Mouse (Mus musculus): ENCODE measurements around the gene Plxnd1. TPM values are rescaled to one million over a fixed set of nuclear protein-coding genes. Genes with fewer than 3 reads are reported as not detected.

Gene Plxnd1
- 10 to 100 TPM; 65.6 to 80.3 TPM for total RNA-seq (2021)
- long read RNA-seq, experiment 1, full-length matches to known transcripts: 11 of 30 reads
- long read RNA-seq, experiment 1, partial matches to known transcripts: 13 of 30 reads
- long read RNA-seq, experiment 1, other reads (novel, unspliced or antisense): 6 of 30 reads
- long read RNA-seq, experiment 2, full-length matches to known transcripts: 9 of 30 reads
- long read RNA-seq, experiment 2, partial matches to known transcripts: 10 of 30 reads
- long read RNA-seq, experiment 2, other reads (novel, unspliced or antisense): 11 of 30 reads

GRCm38 (mm10) chr6:115994877-115995520 lies at the start of gene Plxnd1:
Gene Plxnd1 (minus strand): TSS chr6:115995005.
- intact Hi-C loops (cut with DNase I; ENCODE audit: low total_unique reads): no loop called here
- DNase-seq: peak; percentile 93

- intact Hi-C loops (cut with DNase I; ENCODE audit: low total_unique reads): no loop called here
Measured at GRCm38 (mm10) chr6:116044039-116044438, 49.2 kb upstream of the Plxnd1 start.

GRCm38 (mm10) chr6:116038222-116038621 lies 43.4 kb upstream of the Plxnd1 start:
- DNase-seq: no peak
- intact Hi-C loops (cut with DNase I; ENCODE audit: low total_unique reads): no loop called here

More at GRCm38 (mm10) chr6:116044039-116044438, 49.2 kb upstream of the Plxnd1 start:
- no peak for DNase-seq

- intact Hi-C loops (cut with DNase I; ENCODE audit: low total_unique reads): no loop called here
- no peak for DNase-seq
Measured at GRCm38 (mm10) chr6:116037281-116037831, 42.6 kb upstream of the Plxnd1 start.

- intact Hi-C loops (cut with DNase I; ENCODE audit: low total_unique reads): no loop called here
- no peak for DNase-seq
Measured at GRCm38 (mm10) chr6:116036555-116036954, 41.8 kb upstream of the Plxnd1 start.

- DNase-seq: no peak
- intact Hi-C loops (cut with DNase I; ENCODE audit: low total_unique reads): no loop called here
Measured at GRCm38 (mm10) chr6:116031052-116031451, 36.2 kb upstream of the Plxnd1 start.

- intact Hi-C loops (cut with DNase I; ENCODE audit: low total_unique reads): no loop called here
- no peak for DNase-seq
Measured at GRCm38 (mm10) chr6:116024666-116025065, 29.9 kb upstream of the Plxnd1 start.

- no peak for DNase-seq
- intact Hi-C loops (cut with DNase I; ENCODE audit: low total_unique reads): no loop called here
Measured at GRCm38 (mm10) chr6:116021961-116022485, 27.2 kb upstream of the Plxnd1 start.

- DNase-seq: no peak
- intact Hi-C loops (cut with DNase I; ENCODE audit: low total_unique reads): no loop called here
Measured at GRCm38 (mm10) chr6:116015902-116016301, 21.1 kb upstream of the Plxnd1 start.

- DNase-seq: no peak
- intact Hi-C loops (cut with DNase I; ENCODE audit: low total_unique reads): loop anchor here (5.0 kb wide), 1 partner anchor 113 kb away; no protein-coding TSS in a partner anchor
Measured at GRCm38 (mm10) chr6:116014111-116014510, 19.3 kb upstream of the Plxnd1 start.

GRCm38 (mm10) chr6:116013687-116014086 lies 18.9 kb upstream of the Plxnd1 start:
- intact Hi-C loops (cut with DNase I; ENCODE audit: low total_unique reads): loop anchor here (5.0 kb wide), 1 partner anchor 114 kb away; no protein-coding TSS in a partner anchor
- no peak for DNase-seq

GRCm38 (mm10) chr6:116010541-116010940 lies 15.7 kb upstream of the Plxnd1 start:
- peak; percentile 72 for DNase-seq
- intact Hi-C loops (cut with DNase I; ENCODE audit: low total_unique reads): loop anchor here (5.0 kb wide), 1 partner anchor 117 kb away; no protein-coding TSS in a partner anchor

GRCm38 (mm10) chr6:116009426-116009825 lies 14.6 kb upstream of the Plxnd1 start:
- intact Hi-C loops (cut with DNase I; ENCODE audit: low total_unique reads): loop anchor here (5.0 kb wide), 2 partner anchors 107 to 152 kb away; no protein-coding TSS in a partner anchor
- DNase-seq: no peak

GRCm38 (mm10) chr6:116007561-116008173 lies 12.9 kb upstream of the Plxnd1 start:
- intact Hi-C loops (cut with DNase I; ENCODE audit: low total_unique reads): loop anchor here (5.0 kb wide), 2 partner anchors 105 to 150 kb away; no protein-coding TSS in a partner anchor
- peak; percentile 74 for DNase-seq

GRCm38 (mm10) chr6:116006731-116007130 lies 11.9 kb upstream of the Plxnd1 start:
- DNase-seq: peak; percentile 81
- intact Hi-C loops (cut with DNase I; ENCODE audit: low total_unique reads): loop anchor here (5.0 kb wide), 2 partner anchors 104 to 149 kb away; no protein-coding TSS in a partner anchor

- intact Hi-C loops (cut with DNase I; ENCODE audit: low total_unique reads): loop anchor here (5.0 kb wide), 2 partner anchors 104 to 149 kb away; no protein-coding TSS in a partner anchor
- DNase-seq: no peak
Measured at GRCm38 (mm10) chr6:116005959-116006288, 11.1 kb upstream of the Plxnd1 start.

GRCm38 (mm10) chr6:116005275-116005958 lies 10.6 kb upstream of the Plxnd1 start:
- intact Hi-C loops (cut with DNase I; ENCODE audit: low total_unique reads): loop anchor here (5.0 kb wide), 2 partner anchors 103 to 148 kb away; no protein-coding TSS in a partner anchor
- DNase-seq: no peak

GRCm38 (mm10) chr6:116004716-116005115 lies 9.9 kb upstream of the Plxnd1 start:
- intact Hi-C loops (cut with DNase I; ENCODE audit: low total_unique reads): loop anchor here (5.0 kb wide), 2 partner anchors 102 to 147 kb away; no protein-coding TSS in a partner anchor
- DNase-seq: no peak

- intact Hi-C loops (cut with DNase I; ENCODE audit: low total_unique reads): no loop called here
- peak; percentile 54 for DNase-seq
Measured at GRCm38 (mm10) chr6:116004069-116004468, 9.3 kb upstream of the Plxnd1 start.
